In the genomic region with DNA sequence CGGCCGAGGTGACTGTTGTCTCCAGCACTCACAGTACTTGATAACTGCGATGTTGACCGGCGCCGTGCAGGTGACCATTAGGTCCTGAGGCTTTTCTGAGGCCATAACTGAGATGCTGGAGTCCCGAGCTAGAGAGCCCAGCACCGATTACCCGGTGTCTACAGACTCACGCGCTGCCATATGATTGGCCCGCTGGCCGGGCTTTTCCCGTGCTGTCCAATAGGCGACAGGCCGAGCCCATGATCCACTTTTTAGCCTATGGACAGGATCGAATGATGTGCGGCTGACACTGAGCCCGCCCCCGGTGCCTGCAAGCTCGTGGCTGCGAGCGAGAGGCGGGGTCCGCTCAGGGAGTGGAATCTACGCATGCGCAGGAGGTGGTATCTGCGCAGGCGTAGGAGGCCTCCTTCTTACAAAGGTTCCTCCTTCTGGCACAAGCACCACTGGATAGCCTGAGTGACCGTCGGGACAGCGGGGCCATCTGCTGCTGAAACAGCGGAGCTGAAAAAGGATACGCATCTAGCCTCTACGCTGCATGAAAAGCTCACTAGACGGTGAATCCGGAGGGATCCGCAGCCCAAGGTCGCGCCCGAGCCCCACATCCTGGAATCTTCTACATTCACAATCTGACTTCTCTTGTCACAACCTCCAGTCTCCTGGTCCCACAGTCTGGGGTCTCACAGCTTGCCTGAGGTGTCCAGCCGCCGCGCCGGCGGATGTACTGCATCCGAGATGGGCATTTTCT, we compare ENCODE assay signal across 8 mouse cellular contexts. TPM values are rescaled to one million over a fixed set of nuclear protein-coding genes. Genes with fewer than 3 reads are reported as not detected.
A peak's percentile ranks its signal among the peaks of the same experiment; 100 is the strongest.
DNase-seq lines count a peak whose midpoint lies in the region; ATAC-seq and TF ChIP-seq lines count a peak whose summit lies in the region.

A gene (minus strand): TSS at position 161 of the 745 bp plus-strand sequence.

- peak within 1 kb of the TSS; percentile 73 for H3K4me3 ChIP-seq in bone marrow, adult 2 months (replicated peaks; ENCODE audit: control insufficient read depth, low read depth, low read length)
- peak within 1 kb of the TSS; percentile 81 for H3K4me3 ChIP-seq in embryonic facial prominence, embryonic 15.5 days (replicated peaks)
- H3K4me3 ChIP-seq in limb, embryonic 14.5 days (replicated peaks; ENCODE audit: low read length), result peak within 1 kb of the TSS; percentile 68
- peak within 1 kb of the TSS; percentile 74 for H3K4me3 ChIP-seq in midbrain, postnatal 0 days (ENCODE audit: low read depth, low read length)

- peak; percentile 98 for ATAC-seq in embryonic facial prominence, embryonic 15.5 days (ENCODE audit: insufficient number of reproducible peaks, low FRiP score, low TSS enrichment, low read depth)
- ATAC-seq in limb, embryonic 14.5 days (ENCODE audit: low FRiP score, low read depth), result peak; percentile 97
- ATAC-seq in midbrain, postnatal 0 days (ENCODE audit: low FRiP score), result peak; percentile 98

- peak within 1 kb of the TSS; percentile 97 for H3K4me2 ChIP-seq in embryonic facial prominence, embryonic 15.5 days (replicated peaks)
- peak within 1 kb of the TSS; percentile 95 for H3K4me2 ChIP-seq in limb, embryonic 14.5 days (replicated peaks; ENCODE audit: low read depth, low read length, severe bottlenecking)
- peak within 1 kb of the TSS; percentile 96 for H3K4me2 ChIP-seq in midbrain, postnatal 0 days (ENCODE audit: low read depth, low read length, poor library complexity, severe bottlenecking)

- H3K27me3 ChIP-seq in embryonic facial prominence, embryonic 15.5 days, result no peaks in the 10 kb centered on the region
- H3K27me3 ChIP-seq in limb, embryonic 14.5 days (ENCODE audit: control insufficient read depth, insufficient read depth, low read length), result no peaks in the 10 kb centered on the region
- H3K27me3 ChIP-seq in midbrain, postnatal 0 days (ENCODE audit: insufficient read depth, low read length), result no peaks in the 10 kb centered on the region

- WGBS in bone marrow, adult 2 months, result under 1% methylated on average over 47 of the region's 47 CpGs
- WGBS in embryonic facial prominence, embryonic 15.5 days, result 0% methylated on average over 46 of the region's 47 CpGs
- WGBS in limb, embryonic 14.5 days, result under 1% methylated on average over 47 of the region's 47 CpGs
- WGBS in midbrain, postnatal 0 days, result under 1% methylated on average over 47 of the region's 47 CpGs

- TF ChIP-seq CTCF in bone marrow, adult 2 months (IDR thresholded peaks at IDR 0.05; ENCODE audit: control insufficient read depth, insufficient read depth, low read length), result peak; percentile 75
- peak; percentile 50 for TF ChIP-seq CTCF in midbrain, postnatal 0 days (IDR thresholded peaks at IDR 0.05)

- H3K9me3 ChIP-seq in embryonic facial prominence, embryonic 15.5 days (replicated peaks), result no peaks in the 10 kb centered on the region
- no peaks in the 10 kb centered on the region for H3K9me3 ChIP-seq in limb, embryonic 14.5 days (ENCODE audit: control insufficient read depth, low read length)
- H3K9me3 ChIP-seq in midbrain, postnatal 0 days (ENCODE audit: low read length), result no peaks in the 10 kb centered on the region

- DNase-seq in 416B (ENCODE audit: low read depth), result peak; percentile 99
- peak; percentile 99 for DNase-seq in heart, adult 8-10 months (ENCODE audit: low spot score)
- peak; percentile 100 for DNase-seq in kidney, adult 9 months
- peak; percentile 99 for DNase-seq in limb, embryonic 14.5 days (ENCODE audit: low spot score)
- peak; percentile 100 for DNase-seq in midbrain, postnatal 0 days (ENCODE audit: low spot score)
- DNase-seq in spleen, postnatal 14 days (ENCODE audit: low spot score in 2 of 2), result peak; percentile 94 to 96

- peaks cover 5% of the 10 kb centered on the region; the same call in 1 of the 2 replicates for H3K4me1 ChIP-seq in bone marrow, adult 2 months (ENCODE audit: control insufficient read depth, insufficient read depth, low read length)
- peaks cover 33% of the 10 kb centered on the region for H3K4me1 ChIP-seq in embryonic facial prominence, embryonic 15.5 days
- peaks cover 14% of the 10 kb centered on the region for H3K4me1 ChIP-seq in limb, embryonic 14.5 days (ENCODE audit: control insufficient read depth, insufficient read depth, low read length)
- H3K4me1 ChIP-seq in midbrain, postnatal 0 days (ENCODE audit: insufficient read depth, low read length), result peaks cover 13% of the 10 kb centered on the region; the same call in 1 of the 2 replicates

- peak within 1 kb of the TSS; percentile 69 for H3K9ac ChIP-seq in embryonic facial prominence, embryonic 15.5 days
- peak within 1 kb of the TSS; percentile 71 for H3K9ac ChIP-seq in limb, embryonic 14.5 days (ENCODE audit: low read depth, low read length, severe bottlenecking)
- peak within 1 kb of the TSS; percentile 73 for H3K9ac ChIP-seq in midbrain, postnatal 0 days (replicated peaks; ENCODE audit: low read length, poor library complexity, severe bottlenecking)

- peaks cover 13% of the 10 kb centered on the region; the same call in 1 of the 2 replicates for H3K36me3 ChIP-seq in embryonic facial prominence, embryonic 15.5 days
- H3K36me3 ChIP-seq in limb, embryonic 14.5 days (ENCODE audit: control insufficient read depth, insufficient read depth, low read length), result peaks cover 11% of the 10 kb centered on the region
- peaks cover 10% of the 10 kb centered on the region; the same call in 1 of the 2 replicates for H3K36me3 ChIP-seq in midbrain, postnatal 0 days (ENCODE audit: insufficient read depth, low read length)

- peak; percentile 75 for TF ChIP-seq POLR2A in bone marrow, adult 2 months (IDR thresholded peaks at IDR 0.05; ENCODE audit: borderline replicate concordance, control insufficient read depth, low read depth, low read length)
- peak; percentile 67; the same call in 1 of the 2 replicates for TF ChIP-seq POLR2A in limb, embryonic 14.5 days (IDR thresholded peaks at IDR 0.05; ENCODE audit: borderline replicate concordance, extremely low read depth, insufficient read depth, insufficient read length)

- peak within 1 kb of the TSS; percentile 55 for H3K27ac ChIP-seq in bone marrow, adult 2 months (ENCODE audit: control insufficient read depth, insufficient read depth, low read depth, low read length, poor library complexity)
- H3K27ac ChIP-seq in embryonic facial prominence, embryonic 15.5 days (replicated peaks), result peak within 1 kb of the TSS; percentile 97
- H3K27ac ChIP-seq in limb, embryonic 14.5 days (replicated peaks; ENCODE audit: low read depth, low read length), result peak within 1 kb of the TSS; percentile 92
- H3K27ac ChIP-seq in midbrain, postnatal 0 days (ENCODE audit: low read depth, low read length), result peak within 1 kb of the TSS; percentile 86

RNA-seq across cellular contexts. Expression of the gene that starts here (rescaled TPM):
- 2.4 and 6.3 TPM in 2 replicates for polyA plus RNA-seq in bone marrow, adult 2 months (2011; ENCODE audit: insufficient read depth, insufficient read length, low replicate concordance, missing spikeins)
- polyA plus RNA-seq in embryonic facial prominence, embryonic 15.5 days (2015; fragmentation: Nextera tagmentation; extraction: Ambion mirVana), result 31.9 and 33.8 TPM in 2 replicates
- 1 to 10 TPM; 3.9 to 5.6 (median 4.9) TPM for total RNA-seq in heart, adult 8-10 months (2022)
- 42.3 and 50.1 TPM in 2 replicates for polyA plus RNA-seq in limb, embryonic 14.5 days (2012; rRNA removed)
- 30.9 and 38.2 TPM in 2 replicates for polyA plus RNA-seq in limb, embryonic 14.5 days (2014; fragmentation: Nextera tagmentation; extraction: Ambion mirVana)
- total RNA-seq in midbrain, postnatal 0 days (2014; rRNA removed), result 57.1 and 94.5 TPM in 2 replicates
- polyA plus RNA-seq in midbrain, postnatal 0 days (2015; fragmentation: Nextera tagmentation; extraction: Ambion mirVana), result 62.1 and 66.8 TPM in 2 replicates

Comparison
In these comparisons a context has a peak if more than half of its experiments do, and no peak if none do; other contexts are left out.
1. Peak in every context shown above with its lines: DNase-seq, ATAC-seq, H3K4me3 ChIP-seq and H3K27ac ChIP-seq.